Mouse (Mus musculus) E14TG2a.4 (cell line): ENCODE results near the gene Gpm6a.

Experiments used
- H3K27me3 ChIP-seq: 2 replicates; pipeline ENCODE4 v1.6.1; 2014; ENCODE audit warnings: low read length, control low read depth; ENCODE audit not compliant: insufficient read depth
- H3K36me3 ChIP-seq: 2 replicates; pipeline ENCODE4 v1.6.1; 2014; ENCODE audit warnings: low read length, control low read depth; ENCODE audit not compliant: insufficient read depth
- H3K4me1 ChIP-seq: replicated peaks from 2 replicates; pipeline ENCODE4 v1.6.1; 2014; ENCODE audit warnings: low read depth, low read length, control low read depth
- H3K4me3 ChIP-seq: replicated peaks from 2 replicates; pipeline ENCODE4 v1.5.1; 2014; ENCODE audit warnings: mild to moderate bottlenecking, low read length
- H3K9me3 ChIP-seq: 2 replicates; pipeline ENCODE4 v1.6.1; 2014; ENCODE audit warnings: low read length, control low read depth
- CTCF ChIP-seq: conservative IDR thresholded peaks from 2 replicates; pipeline ENCODE4 v1.5.1; 2014; ENCODE audit warnings: low read length
- NANOG ChIP-seq: IDR thresholded peaks from 2 replicates; pipeline ENCODE4 v1.6.1; 2014; ENCODE audit warnings: borderline replicate concordance, low read length, mixed read lengths
- POU5F1 ChIP-seq: IDR thresholded peaks from 2 replicates; pipeline ENCODE4 v1.6.1; 2014; ENCODE audit warnings: low read length, borderline replicate concordance

Gpm6a gene

DNA sequence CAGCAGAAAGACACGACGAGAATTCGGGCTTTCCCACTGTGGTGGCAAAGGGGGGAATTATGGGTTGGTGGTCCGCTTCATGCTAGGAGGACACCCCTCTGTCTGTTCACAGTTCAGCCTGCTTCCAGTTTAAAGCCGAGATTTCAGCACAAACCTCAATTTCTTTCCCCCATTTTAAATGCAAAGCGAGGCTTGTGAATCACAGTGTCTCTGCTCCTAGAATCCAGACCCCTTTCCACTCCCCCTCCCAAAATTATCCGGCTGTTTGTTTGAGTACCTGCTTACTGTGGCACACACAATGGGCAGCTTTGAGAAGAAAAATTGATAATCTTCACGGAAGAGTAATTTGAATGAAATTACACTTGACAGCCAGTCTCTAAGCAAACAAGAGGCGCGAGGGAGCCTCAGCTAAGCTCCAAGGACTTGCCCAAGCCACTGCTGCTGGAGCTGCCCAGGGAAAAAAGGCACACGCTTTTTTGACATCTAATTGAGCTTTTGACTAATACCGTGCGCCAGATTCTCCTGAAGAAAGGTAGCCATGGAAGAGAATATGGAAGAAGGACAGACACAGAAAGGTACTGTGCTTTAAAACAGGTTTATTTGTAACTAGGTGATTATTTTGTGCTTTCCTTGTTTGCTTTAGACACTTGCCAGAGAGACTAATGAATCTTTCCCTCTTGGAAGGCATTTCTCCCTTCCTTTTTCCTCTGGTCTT lies at the start of gene Gpm6a:
TSS of gene Gpm6a (plus strand) at position 103 of the 715 bp plus-strand sequence.
- no peaks in the 10 kb centered on the region for H3K27me3 ChIP-seq
- H3K9me3 ChIP-seq = no peaks in the 10 kb centered on the region
- H3K4me1 ChIP-seq = no peaks in the 10 kb centered on the region
- no peak within 1 kb of the TSS for H3K4me3 ChIP-seq
- no peaks in the 10 kb centered on the region for H3K36me3 ChIP-seq
- TF ChIP-seq CTCF (no peak), POU5F1 (no peak), NANOG (no peak)

GRCm38 (mm10) chr8:54912891-54913290 lies 41.8 kb upstream of the Gpm6a start:
- H3K4me3 ChIP-seq = no peak overlapping the region
- no peak for TF ChIP-seq CTCF
- TF ChIP-seq POU5F1 = no peak
- no peak for TF ChIP-seq NANOG

GRCm38 (mm10) chr8:54917710-54918109 lies 36.9 kb upstream of the Gpm6a start:
- peak overlapping the region; percentile 45 for H3K4me3 ChIP-seq
- H3K36me3 ChIP-seq = no peaks in the 10 kb centered on the region
- H3K27me3 ChIP-seq = no peaks in the 10 kb centered on the region
- peaks cover 13% of the 10 kb centered on the region for H3K9me3 ChIP-seq
- H3K4me1 ChIP-seq = no peaks in the 10 kb centered on the region
- no peak for TF ChIP-seq CTCF
- no peak for TF ChIP-seq POU5F1
- no peak for TF ChIP-seq NANOG

More at GRCm38 (mm10) chr8:54912891-54913290, 41.8 kb upstream of the Gpm6a start:
- Histone ChIP-seq H3K4me1 (no peaks in the 10 kb centered on the region), H3K36me3 (no peaks in the 10 kb centered on the region), H3K9me3 (peaks cover under 1% of the 10 kb centered on the region; the same call in 1 of the 2 replicates), H3K27me3 (no peaks in the 10 kb centered on the region)

GRCm38 (mm10) chr8:54922160-54922855 lies 32.3 kb upstream of the Gpm6a start:
- no peaks in the 10 kb centered on the region for H3K27me3 ChIP-seq
- H3K9me3 ChIP-seq = peaks cover 13% of the 10 kb centered on the region
- no peaks in the 10 kb centered on the region for H3K4me1 ChIP-seq
- H3K36me3 ChIP-seq = no peaks in the 10 kb centered on the region
- H3K4me3 ChIP-seq = no peak overlapping the region
- no peak for TF ChIP-seq CTCF
- no peak for TF ChIP-seq NANOG
- no peak for TF ChIP-seq POU5F1

DNA sequence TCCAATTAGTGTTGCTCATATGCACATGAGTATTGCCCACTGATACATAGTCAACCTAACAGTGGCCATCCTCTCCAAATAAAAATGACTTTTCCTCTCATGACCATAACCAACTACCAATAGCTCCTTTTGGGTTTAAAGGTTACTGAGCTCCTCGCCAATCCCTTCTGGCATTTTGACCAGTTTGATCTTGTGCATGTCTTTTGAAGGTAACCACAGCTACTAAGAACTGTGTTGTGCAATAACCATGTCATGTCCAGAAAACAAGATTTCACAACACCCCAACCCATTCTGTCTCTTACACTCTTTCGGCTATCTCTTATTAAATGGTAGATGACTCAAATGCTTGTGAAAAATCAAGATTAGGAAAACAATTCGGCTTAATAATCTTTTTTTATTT lies 29.7 kb upstream of the Gpm6a start:
- Histone ChIP-seq H3K9me3 (no peaks in the 10 kb centered on the region), H3K4me1 (no peaks in the 10 kb centered on the region), H3K36me3 (no peaks in the 10 kb centered on the region), H3K27me3 (no peaks in the 10 kb centered on the region), H3K4me3 (no peak overlapping the region)
- TF ChIP-seq POU5F1 (no peak), NANOG (no peak), CTCF (no peak)

GRCm38 (mm10) chr8:54932306-54932705 lies 22.3 kb upstream of the Gpm6a start:
- TF ChIP-seq NANOG (no peak), POU5F1 (no peak), CTCF (no peak)

GRCm38 (mm10) chr8:54953351-54953750 lies 1.3 kb upstream of the Gpm6a start:
- Histone ChIP-seq H3K36me3 (no peaks in the 10 kb centered on the region), H3K9me3 (no peaks in the 10 kb centered on the region), H3K4me3 (no peak overlapping the region), H3K27me3 (no peaks in the 10 kb centered on the region), H3K4me1 (no peaks in the 10 kb centered on the region)
- TF ChIP-seq NANOG (no peak), CTCF (no peak), POU5F1 (no peak)

More at GRCm38 (mm10) chr8:54932306-54932705, 22.3 kb upstream of the Gpm6a start:
- Histone ChIP-seq H3K9me3 (no peaks in the 10 kb centered on the region), H3K36me3 (no peaks in the 10 kb centered on the region), H3K27me3 (no peaks in the 10 kb centered on the region), H3K4me3 (no peak overlapping the region), H3K4me1 (no peaks in the 10 kb centered on the region)

GRCm38 (mm10) chr8:54954030-54954429 lies 613 bp upstream of the Gpm6a start:
- no peaks in the 10 kb centered on the region for H3K27me3 ChIP-seq
- no peaks in the 10 kb centered on the region for H3K36me3 ChIP-seq
- TF ChIP-seq CTCF = no peak
- no peak for TF ChIP-seq POU5F1
- no peak for TF ChIP-seq NANOG
- H3K4me1 ChIP-seq = no peaks in the 10 kb centered on the region
- no peaks in the 10 kb centered on the region for H3K9me3 ChIP-seq
- no peak overlapping the region for H3K4me3 ChIP-seq

DNA sequence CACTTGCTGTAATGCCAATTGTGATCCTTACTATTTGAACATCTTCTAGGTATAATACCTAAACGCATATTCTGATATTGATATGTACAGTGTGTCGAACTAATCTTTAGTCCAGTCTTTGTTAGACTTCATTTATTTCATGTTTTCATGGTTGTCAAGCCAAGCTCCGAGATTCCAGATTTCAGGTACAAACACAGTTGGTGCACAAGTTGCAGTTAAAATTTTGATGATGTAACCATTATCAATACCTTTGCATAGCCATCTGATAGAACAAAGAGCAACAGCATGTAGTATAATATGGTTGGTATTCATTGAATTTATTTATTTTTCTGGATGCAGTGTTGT lies 785 bp downstream of the Gpm6a start:
- TF ChIP-seq CTCF (no peak), NANOG (no peak), POU5F1 (no peak)
- Histone ChIP-seq H3K4me1 (no peaks in the 10 kb centered on the region), H3K27me3 (no peaks in the 10 kb centered on the region), H3K4me3 (no peak overlapping the region), H3K36me3 (no peaks in the 10 kb centered on the region), H3K9me3 (no peaks in the 10 kb centered on the region)
